Mouse (Mus musculus) forebrain, embryonic 15.5 days (tissue): Measurements from ENCODE around the gene Sctr. TPM values are rescaled to one million over a fixed set of nuclear protein-coding genes. Genes with fewer than 3 reads are reported as not detected.

Experiments used
- ATAC-seq: fragments of 200-750 bp; cut with Nextera tagmentation; replicated peaks from 2 replicates; pipeline ENCODE4 v1.8.0; 2017; ENCODE audit warnings: mild to moderate bottlenecking, moderate TSS enrichment, moderate library complexity
- H3K27ac ChIP-seq: fragments of 300-500 bp; sonication (generic); replicated peaks from 2 replicates; pipeline ENCODE4 v1.5.1; 2015; ENCODE audit warnings: mild to moderate bottlenecking, inconsistent platforms
- H3K27me3 ChIP-seq: fragments of 300-500 bp; sonication (generic); 2 replicates; pipeline ENCODE4 v1.6.1; 2015; ENCODE audit warnings: inconsistent platforms
- H3K36me3 ChIP-seq: fragments of 300-500 bp; sonication (generic); 2 replicates; pipeline ENCODE4 v1.6.1; 2015; ENCODE audit warnings: mild to moderate bottlenecking, inconsistent platforms
- H3K4me1 ChIP-seq: fragments of 300-500 bp; sonication (generic); 2 replicates; pipeline ENCODE4 v1.6.1; 2015; ENCODE audit warnings: inconsistent platforms
- H3K4me2 ChIP-seq: fragments of 300-500 bp; sonication (generic); replicated peaks from 2 replicates; pipeline ENCODE4 v1.6.1; 2015; ENCODE audit warnings: mild to moderate bottlenecking, inconsistent platforms
- H3K4me3 ChIP-seq: fragments of 300-500 bp; sonication (generic); 2 replicates; pipeline ENCODE4 v1.5.1; 2015; ENCODE audit warnings: mild to moderate bottlenecking, inconsistent platforms
- H3K9ac ChIP-seq: fragments of 300-500 bp; sonication (generic); replicated peaks from 2 replicates; pipeline ENCODE4 v1.6.1; 2015; ENCODE audit warnings: mild to moderate bottlenecking, inconsistent platforms
- H3K9me3 ChIP-seq: fragments of 300-500 bp; sonication (generic); 2 replicates; pipeline ENCODE4 v1.6.1; 2016; ENCODE audit warnings: inconsistent platforms
- WGBS: fragments of 180-500 bp; shearing (Covaris S2); methylation state at CpG from one replicate; pipeline ENCODE4 v1.1.7; 2015; ENCODE audit warnings: mixed read lengths; 5-methylcytosine and 5-hydroxymethylcytosine counted together
- polyA plus RNA-seq: library from polyadenylated mRNA; unstranded; fragments of >200 nt; fragmentation: Nextera tagmentation; extraction: Ambion mirVana; gene quantifications from 2 replicates; pipeline ENCODE4 v1.2.1, GENCODE M21; 2015

Sctr gene
- polyA plus RNA-seq, 1 experiment from 2014 or later: 0.43 TPM

- H3K9me3 ChIP-seq: no peaks in the 10 kb centered on the region
- no peak overlapping the region for H3K9ac ChIP-seq
- H3K27ac ChIP-seq: no peak overlapping the region
- peaks cover 6% of the 10 kb centered on the region for H3K4me1 ChIP-seq
- H3K36me3 ChIP-seq: no peaks in the 10 kb centered on the region
- WGBS: 78% methylated on average over 2 of the region's 2 CpGs
- H3K4me3 ChIP-seq: no peak overlapping the region
- H3K27me3 ChIP-seq: no peaks in the 10 kb centered on the region
- ATAC-seq: no peak
- H3K4me2 ChIP-seq: no peak overlapping the region
Observed at GRCm38 (mm10) chr1:120033469-120033854, 26.8 kb downstream of the Sctr start.

- H3K4me2 ChIP-seq: no peak overlapping the region
- no peak overlapping the region for H3K27ac ChIP-seq
- no peak overlapping the region for H3K9ac ChIP-seq
- no peaks in the 10 kb centered on the region for H3K9me3 ChIP-seq
- peaks cover 9% of the 10 kb centered on the region for H3K4me1 ChIP-seq
- ATAC-seq: no peak
- no peak overlapping the region for H3K4me3 ChIP-seq
- H3K36me3 ChIP-seq: no peaks in the 10 kb centered on the region
- 60% methylated on average over 1 of the region's 1 CpGs for WGBS
- no peaks in the 10 kb centered on the region for H3K27me3 ChIP-seq
Observed at GRCm38 (mm10) chr1:120034793-120035192, 28.1 kb downstream of the Sctr start.

GRCm38 (mm10) chr1:120035456-120036034, 28.9 kb downstream of the Sctr start:
- Histone ChIP-seq H3K4me3 (no peak overlapping the region), H3K27ac (no peak overlapping the region), H3K4me1 (peaks cover 9% of the 10 kb centered on the region), H3K36me3 (no peaks in the 10 kb centered on the region), H3K4me2 (no peak overlapping the region), H3K9ac (no peak overlapping the region), H3K27me3 (no peaks in the 10 kb centered on the region), H3K9me3 (no peaks in the 10 kb centered on the region)
- WGBS: 79% methylated on average over 7 of the region's 7 CpGs
- no peak for ATAC-seq

- Histone ChIP-seq H3K4me2 (no peak overlapping the region), H3K4me1 (peaks cover 9% of the 10 kb centered on the region), H3K36me3 (no peaks in the 10 kb centered on the region), H3K4me3 (no peak overlapping the region), H3K27ac (no peak overlapping the region), H3K9me3 (no peaks in the 10 kb centered on the region), H3K27me3 (no peaks in the 10 kb centered on the region), H3K9ac (no peak overlapping the region)
- ATAC-seq: peak; percentile 57; the same call in 1 of the 2 replicates
- WGBS: 61% methylated on average over 9 of the region's 9 CpGs
Observed at GRCm38 (mm10) chr1:120037021-120037683, 30.5 kb downstream of the Sctr start.

GRCm38 (mm10) chr1:120038594-120038993, 31.9 kb downstream of the Sctr start:
- WGBS: 83% methylated on average over 9 of the region's 9 CpGs
- no peak for ATAC-seq
- Histone ChIP-seq H3K27me3 (no peaks in the 10 kb centered on the region), H3K9me3 (no peaks in the 10 kb centered on the region), H3K36me3 (no peaks in the 10 kb centered on the region), H3K4me3 (no peak overlapping the region), H3K4me2 (no peak overlapping the region), H3K4me1 (peaks cover 9% of the 10 kb centered on the region), H3K9ac (no peak overlapping the region), H3K27ac (no peak overlapping the region)

GRCm38 (mm10) chr1:120042421-120042820, 35.7 kb downstream of the Sctr start:
- no peaks in the 10 kb centered on the region for H3K9me3 ChIP-seq
- H3K4me1 ChIP-seq: 0 out of 2 replicates have a peak, but pooled peaks cover 4% of the 10 kb centered on the region
- no peak overlapping the region for H3K27ac ChIP-seq
- no peak overlapping the region for H3K4me2 ChIP-seq
- H3K4me3 ChIP-seq: no peak overlapping the region
- no peak overlapping the region for H3K9ac ChIP-seq
- H3K36me3 ChIP-seq: no peaks in the 10 kb centered on the region
- no peak for ATAC-seq
- no peaks in the 10 kb centered on the region for H3K27me3 ChIP-seq
- WGBS: 66% methylated on average over 8 of the region's 8 CpGs

- H3K9ac ChIP-seq: no peak overlapping the region
- 93% methylated on average over 16 of the region's 16 CpGs for WGBS
- no peaks in the 10 kb centered on the region for H3K36me3 ChIP-seq
- no peak overlapping the region for H3K4me3 ChIP-seq
- H3K4me2 ChIP-seq: no peak overlapping the region
- no peak overlapping the region for H3K27ac ChIP-seq
- H3K9me3 ChIP-seq: no peaks in the 10 kb centered on the region
- no peaks in the 10 kb centered on the region for H3K4me1 ChIP-seq
- no peaks in the 10 kb centered on the region for H3K27me3 ChIP-seq
- ATAC-seq: no peak
Observed at GRCm38 (mm10) chr1:120044584-120044983, 37.9 kb downstream of the Sctr start.

GRCm38 (mm10) chr1:120047325-120047724, 40.6 kb downstream of the Sctr start:
- no peak overlapping the region for H3K4me3 ChIP-seq
- H3K36me3 ChIP-seq: no peaks in the 10 kb centered on the region
- H3K27me3 ChIP-seq: no peaks in the 10 kb centered on the region
- H3K9ac ChIP-seq: no peak overlapping the region
- no peak for ATAC-seq
- H3K27ac ChIP-seq: no peak overlapping the region
- no peak overlapping the region for H3K4me2 ChIP-seq
- H3K9me3 ChIP-seq: no peaks in the 10 kb centered on the region
- no peaks in the 10 kb centered on the region for H3K4me1 ChIP-seq

GRCm38 (mm10) chr1:120051070-120051469, 44.4 kb downstream of the Sctr start:
- H3K4me2 ChIP-seq: no peak overlapping the region
- H3K27ac ChIP-seq: no peak overlapping the region
- ATAC-seq: no peak
- H3K36me3 ChIP-seq: no peaks in the 10 kb centered on the region
- WGBS: 38% methylated on average over 1 of the region's 1 CpGs
- no peaks in the 10 kb centered on the region for H3K27me3 ChIP-seq
- H3K4me1 ChIP-seq: no peaks in the 10 kb centered on the region
- H3K9me3 ChIP-seq: no peaks in the 10 kb centered on the region
- H3K9ac ChIP-seq: no peak overlapping the region
- no peak overlapping the region for H3K4me3 ChIP-seq

- H3K36me3 ChIP-seq: no peaks in the 10 kb centered on the region
- H3K27me3 ChIP-seq: no peaks in the 10 kb centered on the region
- H3K4me1 ChIP-seq: no peaks in the 10 kb centered on the region
- H3K9me3 ChIP-seq: no peaks in the 10 kb centered on the region
- H3K27ac ChIP-seq: no peak overlapping the region
- H3K9ac ChIP-seq: no peak overlapping the region
- WGBS: 93% methylated on average over 6 of the region's 6 CpGs
- no peak overlapping the region for H3K4me3 ChIP-seq
- no peak for ATAC-seq
- no peak overlapping the region for H3K4me2 ChIP-seq
Observed at GRCm38 (mm10) chr1:120054997-120055396, 48.3 kb downstream of the Sctr start.

GRCm38 (mm10) chr1:120055475-120055874, 48.8 kb downstream of the Sctr start:
- no peak overlapping the region for H3K4me2 ChIP-seq
- WGBS: 87% methylated on average over 6 of the region's 6 CpGs
- H3K9me3 ChIP-seq: no peaks in the 10 kb centered on the region
- H3K4me1 ChIP-seq: no peaks in the 10 kb centered on the region
- H3K36me3 ChIP-seq: no peaks in the 10 kb centered on the region
- ATAC-seq: no peak
- H3K27me3 ChIP-seq: no peaks in the 10 kb centered on the region
- no peak overlapping the region for H3K27ac ChIP-seq
- H3K9ac ChIP-seq: no peak overlapping the region
- H3K4me3 ChIP-seq: no peak overlapping the region

- H3K4me3 ChIP-seq: no peak overlapping the region
- H3K9me3 ChIP-seq: no peaks in the 10 kb centered on the region
- H3K4me2 ChIP-seq: no peak overlapping the region
- H3K9ac ChIP-seq: no peak overlapping the region
- no peaks in the 10 kb centered on the region for H3K4me1 ChIP-seq
- H3K27ac ChIP-seq: no peak overlapping the region
- 56% methylated on average over 7 of the region's 7 CpGs for WGBS
- no peak for ATAC-seq
- H3K36me3 ChIP-seq: no peaks in the 10 kb centered on the region
- H3K27me3 ChIP-seq: no peaks in the 10 kb centered on the region
Observed at GRCm38 (mm10) chr1:120056236-120056635, 49.5 kb downstream of the Sctr start.

GRCm38 (mm10) chr1:120057044-120057443, 50.4 kb downstream of the Sctr start:
- Histone ChIP-seq H3K27me3 (no peaks in the 10 kb centered on the region), H3K27ac (no peak overlapping the region), H3K9me3 (no peaks in the 10 kb centered on the region), H3K36me3 (no peaks in the 10 kb centered on the region), H3K4me1 (no peaks in the 10 kb centered on the region), H3K4me2 (no peak overlapping the region), H3K9ac (no peak overlapping the region), H3K4me3 (no peak overlapping the region)
- 83% methylated on average over 14 of the region's 14 CpGs for WGBS
- no peak for ATAC-seq
